Mouse (Mus musculus) embryonic facial prominence, embryonic 13.5 days (tissue): ENCODE measurements at regions not wholly inside any gene's neighbourhood (a gene's known extent, or its start where the extent isn't known, plus 50 kb on each side); places are given as distances from the start of the nearest gene placed in this dataset.

Source experiments
- ATAC-seq: fragments of 200-750 bp; cut with Nextera tagmentation; 2 replicates; pipeline ENCODE4 v1.8.0; 2017; ENCODE audit warnings: low read depth; ENCODE audit not compliant: insufficient number of reproducible peaks, insufficient read depth, low FRiP score, low TSS enrichment
- H3K27ac ChIP-seq: fragments of 300-500 bp; sonication (generic); 2 replicates; pipeline ENCODE4 v1.5.1; 2015; ENCODE audit warnings: moderate library complexity, mild to moderate bottlenecking, inconsistent platforms
- H3K27me3 ChIP-seq: fragments of 300-500 bp; sonication (generic); 2 replicates; pipeline ENCODE4 v1.6.1; 2015; ENCODE audit warnings: mild to moderate bottlenecking, inconsistent platforms
- H3K36me3 ChIP-seq: fragments of 300-500 bp; sonication (generic); 2 replicates; pipeline ENCODE4 v1.6.1; 2015; ENCODE audit warnings: mild to moderate bottlenecking, inconsistent platforms
- H3K4me1 ChIP-seq: fragments of 300-500 bp; sonication (generic); 2 replicates; pipeline ENCODE4 v1.6.1; 2015; ENCODE audit warnings: inconsistent platforms
- H3K4me2 ChIP-seq: fragments of 300-500 bp; sonication (generic); 2 replicates; pipeline ENCODE4 v1.6.1; 2015; ENCODE audit warnings: moderate library complexity, mild to moderate bottlenecking, inconsistent platforms
- H3K4me3 ChIP-seq: fragments of 300-500 bp; sonication (generic); 2 replicates; pipeline ENCODE4 v1.5.1; 2015; ENCODE audit warnings: mild to moderate bottlenecking, inconsistent platforms
- H3K9ac ChIP-seq: fragments of 300-500 bp; sonication (generic); 2 replicates; pipeline ENCODE4 v1.6.1; 2015; ENCODE audit warnings: mild to moderate bottlenecking, inconsistent platforms
- H3K9me3 ChIP-seq: fragments of 300-500 bp; sonication (generic); 2 replicates; pipeline ENCODE4 v1.6.1; 2016; ENCODE audit warnings: inconsistent platforms
- WGBS: fragments of 180-500 bp; shearing (Covaris S2); methylation state at CpG from one replicate; pipeline ENCODE4 v1.1.7; 2015; ENCODE audit warnings: mixed read lengths; 5-methylcytosine and 5-hydroxymethylcytosine counted together

DNA sequence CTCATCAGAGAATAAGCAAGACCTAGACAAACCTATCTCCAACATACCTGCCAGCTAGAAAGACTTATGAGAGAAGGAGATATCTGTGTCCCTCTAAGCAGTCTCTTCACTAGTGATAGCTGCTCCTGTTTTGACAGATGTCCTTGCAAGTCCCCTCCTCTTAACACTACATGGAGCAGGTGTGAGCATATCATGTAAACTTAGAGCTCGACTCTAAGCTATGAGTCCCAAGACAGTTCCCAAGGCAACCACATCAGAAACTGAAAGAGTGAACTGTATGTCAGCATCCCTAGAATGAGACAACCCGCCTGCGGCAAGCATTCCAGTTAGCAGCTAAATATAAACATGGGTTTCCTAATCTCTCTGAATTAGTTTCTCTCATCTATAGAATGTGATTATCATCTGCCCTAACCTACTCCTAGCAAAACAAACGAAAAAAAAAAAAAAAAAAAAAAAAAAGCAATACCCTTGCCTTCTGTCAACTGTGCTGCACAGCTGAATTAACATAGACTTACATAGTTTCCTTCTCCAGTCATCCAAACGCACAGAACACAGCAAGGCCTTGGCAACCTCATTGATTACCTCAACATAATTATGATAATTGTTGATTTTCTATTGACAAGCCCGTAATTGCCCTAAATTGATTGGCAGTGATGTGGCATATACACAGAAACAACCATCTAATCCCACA is 383.4 kb downstream of the Samd5 start:
- no peak for ATAC-seq
- Histone ChIP-seq H3K9ac (no peak overlapping the region), H3K36me3 (no peaks in the 10 kb centered on the region), H3K27me3 (no peaks in the 10 kb centered on the region), H3K27ac (no peak overlapping the region), H3K4me3 (no peak overlapping the region), H3K4me1 (no peaks in the 10 kb centered on the region), H3K9me3 (no peaks in the 10 kb centered on the region), H3K4me2 (no peak overlapping the region)
- WGBS: 59% methylated on average over 6 of the region's 6 CpGs

DNA sequence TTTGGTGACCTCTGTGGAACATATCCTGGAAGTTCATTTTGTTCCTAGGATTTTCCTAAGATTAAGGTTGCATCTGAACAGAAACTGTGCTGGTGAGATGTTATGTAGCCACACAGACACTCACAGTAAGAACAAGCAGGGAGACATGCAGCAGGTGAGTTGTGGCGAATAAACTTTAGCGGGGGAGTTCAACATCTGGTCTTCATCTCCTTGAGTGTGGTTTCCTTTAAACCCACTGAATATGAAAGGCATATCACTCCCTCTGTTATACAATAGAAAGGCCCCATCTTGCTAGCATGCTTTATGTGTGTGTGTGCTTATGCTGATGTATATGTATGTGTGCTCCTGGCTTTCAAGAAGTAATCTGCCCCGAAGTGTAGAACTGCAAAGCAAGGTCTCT is 387.1 kb upstream of the Sash1 start:
- 28% methylated on average over 3 of the region's 3 CpGs for WGBS

DNA sequence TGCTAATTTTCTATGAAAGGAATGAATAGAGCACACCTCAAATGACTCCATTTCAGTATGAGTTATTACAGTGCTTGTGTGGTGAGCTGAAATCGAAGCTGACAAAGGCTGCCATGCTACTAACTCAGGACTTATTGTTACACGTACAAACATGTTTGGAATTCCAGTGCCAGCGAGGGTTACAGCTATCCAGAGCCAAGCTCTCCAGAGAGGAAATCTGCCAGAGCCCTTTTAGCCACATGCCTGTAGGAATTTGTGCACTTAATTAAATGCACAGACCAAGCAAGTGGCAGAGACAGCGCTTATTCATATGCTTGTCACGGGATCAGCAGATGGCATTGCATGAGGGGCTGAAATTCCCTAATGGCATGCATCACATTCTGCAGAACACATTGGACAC is 386.4 kb upstream of the Sash1 start:
- H3K4me1 ChIP-seq: peaks cover 25% of the 10 kb centered on the region
- ATAC-seq: peak; percentile 71; the same call in 1 of the 2 replicates
- H3K27me3 ChIP-seq: no peaks in the 10 kb centered on the region
- H3K36me3 ChIP-seq: no peaks in the 10 kb centered on the region
- no peaks in the 10 kb centered on the region for H3K9me3 ChIP-seq
- WGBS: 12% methylated on average over 5 of the region's 5 CpGs
- peak overlapping the region; percentile 14 for H3K4me2 ChIP-seq
- H3K9ac ChIP-seq: no peak overlapping the region
- peak overlapping the region; percentile 9 for H3K27ac ChIP-seq
- H3K4me3 ChIP-seq: no peak overlapping the region

More for the DNA sequence above, 387.1 kb upstream of the Sash1 start:
- Histone ChIP-seq H3K27me3 (no peaks in the 10 kb centered on the region), H3K27ac (no peak overlapping the region), H3K4me3 (no peak overlapping the region), H3K4me2 (no peak overlapping the region), H3K9ac (no peak overlapping the region), H3K9me3 (no peaks in the 10 kb centered on the region), H3K36me3 (no peaks in the 10 kb centered on the region), H3K4me1 (peaks cover 25% of the 10 kb centered on the region)
- ATAC-seq: no peak

- H3K36me3 ChIP-seq: no peaks in the 10 kb centered on the region
- ATAC-seq: no peak
- no peak overlapping the region for H3K4me2 ChIP-seq
- 93% methylated on average over 2 of the region's 2 CpGs for WGBS
- H3K9ac ChIP-seq: no peak overlapping the region
- H3K4me3 ChIP-seq: no peak overlapping the region
- no peak overlapping the region for H3K27ac ChIP-seq
- H3K4me1 ChIP-seq: no peaks in the 10 kb centered on the region
- H3K27me3 ChIP-seq: no peaks in the 10 kb centered on the region
- H3K9me3 ChIP-seq: no peaks in the 10 kb centered on the region
Observed at GRCm38 (mm10) chr10:9265528-9265927, 379.7 kb upstream of the Sash1 start.

DNA sequence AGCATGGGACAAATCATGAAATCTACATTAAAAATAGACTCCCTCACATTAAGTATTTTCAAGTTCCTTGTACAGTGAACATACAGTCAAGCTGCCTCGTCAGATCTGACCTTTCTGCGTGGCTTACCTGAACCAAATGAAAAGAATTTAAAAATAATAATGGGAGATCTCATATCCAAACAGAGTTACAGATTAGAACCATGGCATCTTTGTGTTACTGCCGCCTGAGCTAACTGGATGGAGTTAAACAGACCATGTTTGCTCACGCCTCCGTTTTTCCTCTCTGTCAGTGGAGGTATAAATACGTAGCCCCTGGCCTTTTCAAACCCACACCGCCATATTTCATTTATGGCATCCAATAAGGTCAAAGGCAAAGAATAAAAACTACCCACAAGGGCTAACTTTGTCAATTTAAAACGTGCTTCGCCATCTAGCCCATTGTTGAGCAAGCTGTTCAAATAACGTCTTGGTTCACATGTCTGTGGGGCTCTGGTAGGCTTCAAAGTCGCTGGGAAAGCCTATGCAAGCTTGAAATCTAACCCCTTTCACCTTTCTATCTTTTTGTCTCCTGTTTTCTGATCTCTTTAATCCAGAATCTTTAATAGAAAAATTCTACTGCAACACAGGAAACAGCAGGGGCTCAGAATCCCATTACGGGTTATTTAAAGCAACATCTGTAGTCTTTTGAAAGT is 378.6 kb upstream of the Sash1 start:
- 71% methylated on average over 12 of the region's 12 CpGs for WGBS
- Histone ChIP-seq H3K4me2 (no peak overlapping the region), H3K36me3 (no peaks in the 10 kb centered on the region), H3K9ac (no peak overlapping the region), H3K4me1 (no peaks in the 10 kb centered on the region), H3K9me3 (no peaks in the 10 kb centered on the region), H3K4me3 (no peak overlapping the region), H3K27me3 (no peaks in the 10 kb centered on the region), H3K27ac (no peak overlapping the region)
- no peak for ATAC-seq

DNA sequence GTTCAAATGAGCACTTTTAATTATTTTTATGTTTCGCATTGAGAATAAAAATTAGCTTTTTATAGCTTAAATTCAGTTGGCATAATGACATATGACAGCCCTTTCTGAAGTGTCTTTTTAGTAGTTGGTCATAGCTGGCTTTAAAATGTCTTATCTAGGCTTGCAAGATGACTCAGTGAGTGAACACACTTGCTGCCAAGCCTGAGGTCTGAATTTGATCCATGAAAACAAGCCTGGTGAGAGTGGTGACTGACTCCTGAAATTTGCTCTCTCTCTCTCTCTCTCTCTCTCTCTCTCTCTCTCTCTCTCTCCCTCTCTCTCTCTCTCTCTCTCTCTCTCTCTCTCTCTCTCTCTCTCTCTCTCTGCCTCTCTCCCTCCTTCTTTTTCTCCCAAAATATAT is 372.8 kb upstream of the Sash1 start:
- Histone ChIP-seq H3K9ac (no peak overlapping the region), H3K27me3 (no peaks in the 10 kb centered on the region), H3K27ac (no peak overlapping the region), H3K4me1 (no peaks in the 10 kb centered on the region), H3K4me2 (no peak overlapping the region), H3K4me3 (no peak overlapping the region), H3K9me3 (no peaks in the 10 kb centered on the region), H3K36me3 (no peaks in the 10 kb centered on the region)
- no peak for ATAC-seq
- WGBS: 89% methylated on average over 1 of the region's 1 CpGs

- H3K36me3 ChIP-seq: no peaks in the 10 kb centered on the region
- no peak overlapping the region for H3K4me3 ChIP-seq
- no peak overlapping the region for H3K27ac ChIP-seq
- H3K4me2 ChIP-seq: no peak overlapping the region
- H3K9ac ChIP-seq: no peak overlapping the region
- 17% methylated on average over 3 of the region's 3 CpGs for WGBS
- no peaks in the 10 kb centered on the region for H3K4me1 ChIP-seq
- ATAC-seq: no peak
- H3K27me3 ChIP-seq: no peaks in the 10 kb centered on the region
- H3K9me3 ChIP-seq: no peaks in the 10 kb centered on the region
Observed at GRCm38 (mm10) chr10:9252941-9253217, 367.0 kb upstream of the Sash1 start.

GRCm38 (mm10) chr10:9252120-9252940 is 366.5 kb upstream of the Sash1 start:
- no peaks in the 10 kb centered on the region for H3K27me3 ChIP-seq

GRCm38 (mm10) chr10:9243281-9243618 is 357.4 kb upstream of the Sash1 start:
- Histone ChIP-seq H3K4me1 (peaks cover 11% of the 10 kb centered on the region; the same call in 1 of the 2 replicates), H3K9ac (no peak overlapping the region), H3K4me2 (no peak overlapping the region), H3K36me3 (no peaks in the 10 kb centered on the region), H3K4me3 (no peak overlapping the region), H3K9me3 (no peaks in the 10 kb centered on the region), H3K27ac (no peak overlapping the region), H3K27me3 (no peaks in the 10 kb centered on the region)
- WGBS: 60% methylated on average over 4 of the region's 4 CpGs
- no peak for ATAC-seq

More at GRCm38 (mm10) chr10:9252120-9252940, 366.5 kb upstream of the Sash1 start:
- Histone ChIP-seq H3K27ac (no peak overlapping the region), H3K9ac (no peak overlapping the region), H3K4me3 (no peak overlapping the region), H3K4me1 (no peaks in the 10 kb centered on the region), H3K4me2 (no peak overlapping the region), H3K36me3 (no peaks in the 10 kb centered on the region), H3K9me3 (no peaks in the 10 kb centered on the region)
- 58% methylated on average over 7 of the region's 7 CpGs for WGBS
- ATAC-seq: no peak

- no peak overlapping the region for H3K27ac ChIP-seq
- no peaks in the 10 kb centered on the region for H3K9me3 ChIP-seq
- H3K36me3 ChIP-seq: no peaks in the 10 kb centered on the region
- H3K27me3 ChIP-seq: no peaks in the 10 kb centered on the region
- H3K4me1 ChIP-seq: peaks cover 11% of the 10 kb centered on the region; the same call in 1 of the 2 replicates
- H3K4me3 ChIP-seq: no peak overlapping the region
- no peak for ATAC-seq
- H3K4me2 ChIP-seq: no peak overlapping the region
- 57% methylated on average over 7 of the region's 7 CpGs for WGBS
- H3K9ac ChIP-seq: no peak overlapping the region
Observed at GRCm38 (mm10) chr10:9242596-9243280, 356.9 kb upstream of the Sash1 start.

DNA sequence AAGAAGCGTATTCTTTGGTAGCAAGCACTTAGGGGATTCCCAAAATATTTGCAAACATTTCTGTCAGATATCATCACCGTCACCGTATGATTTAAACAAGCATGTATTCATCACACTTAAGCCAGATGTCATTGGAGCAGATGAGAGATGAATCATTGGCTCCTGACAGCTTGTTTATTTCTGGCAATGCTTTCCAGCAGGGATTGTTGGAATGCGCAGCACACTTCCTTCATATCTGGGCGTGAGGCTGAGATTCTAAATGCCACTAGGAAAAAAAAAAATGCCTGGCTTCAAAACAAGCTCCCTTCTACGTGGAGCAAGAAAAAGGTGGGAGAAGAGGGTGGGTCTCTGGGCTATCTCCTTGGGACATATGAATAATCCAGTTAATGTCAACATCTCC is 354.1 kb upstream of the Sash1 start:
- WGBS: 43% methylated on average over 6 of the region's 6 CpGs
- no peak for ATAC-seq
- H3K9ac ChIP-seq: no peak overlapping the region

More for the DNA sequence above, 354.1 kb upstream of the Sash1 start:
- no peak overlapping the region for H3K27ac ChIP-seq
- no peaks in the 10 kb centered on the region for H3K36me3 ChIP-seq
- H3K4me3 ChIP-seq: no peak overlapping the region
- peaks cover 11% of the 10 kb centered on the region; the same call in 1 of the 2 replicates for H3K4me1 ChIP-seq
- no peaks in the 10 kb centered on the region for H3K27me3 ChIP-seq
- no peak overlapping the region for H3K4me2 ChIP-seq
- H3K9me3 ChIP-seq: no peaks in the 10 kb centered on the region
